Mouse (Mus musculus): ENCODE data around the gene Iah1.

Iah1 gene

DNA sequence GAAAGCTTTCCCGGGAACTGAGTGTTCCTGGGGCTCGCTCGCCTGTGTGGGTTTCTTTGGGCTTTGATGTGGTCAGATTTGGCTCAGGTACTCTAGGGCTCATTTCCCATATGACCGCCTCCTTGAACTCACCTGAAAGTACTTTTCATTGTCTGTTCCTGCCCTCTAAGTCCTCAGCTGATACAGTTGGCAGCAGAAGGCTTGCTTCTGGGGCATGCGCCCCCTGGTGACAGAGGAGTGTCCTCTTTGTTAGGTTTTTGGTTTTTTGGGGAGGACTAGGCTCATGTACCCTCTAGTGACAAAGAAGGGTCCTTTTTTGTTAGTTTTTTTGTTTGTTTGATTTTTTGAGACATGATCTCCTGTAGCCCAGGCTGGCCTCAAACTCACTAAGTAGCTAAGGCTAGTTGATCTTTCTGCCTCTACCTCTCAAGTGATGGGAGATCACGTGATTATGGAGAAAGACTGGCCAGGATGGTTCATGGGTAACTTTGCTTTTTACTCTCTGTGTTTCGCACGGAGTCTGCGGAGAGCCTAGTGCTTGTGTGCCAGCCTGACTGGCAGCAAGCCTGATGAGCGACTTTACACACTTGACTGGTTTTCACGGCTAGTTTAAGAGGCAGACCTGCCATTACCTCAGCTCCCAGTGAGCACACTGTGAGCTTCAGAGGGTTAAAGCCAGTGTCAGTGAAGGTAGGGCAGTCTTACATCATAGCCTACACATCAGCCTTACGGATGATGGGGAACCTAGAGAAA, 2.1 kb downstream of the Iah1 start:
- in situ Hi-C loops (cut with MseI, MboI), result no loop called here

DNA sequence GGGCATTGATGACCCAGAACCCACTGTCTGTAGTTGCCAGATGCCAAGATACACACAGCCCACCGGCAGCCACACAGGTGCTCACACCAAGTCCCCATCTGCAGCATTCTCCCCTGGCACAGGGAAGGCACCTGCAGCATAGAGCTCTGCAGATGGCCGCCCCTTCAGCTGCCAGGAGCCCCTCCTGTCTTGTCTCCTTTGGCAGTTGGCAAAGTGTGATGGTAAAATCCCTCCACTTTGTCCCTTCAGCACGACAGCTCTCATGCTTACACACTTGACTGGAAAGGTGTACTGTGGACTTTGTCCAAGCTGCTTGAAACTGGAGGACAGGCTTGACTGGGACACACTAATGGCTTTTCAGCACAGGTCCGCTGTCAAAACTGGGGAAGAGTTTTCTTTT, 4.1 kb downstream of the Iah1 start:
- in situ Hi-C loops (cut with MseI, MboI), result no loop called here

DNA sequence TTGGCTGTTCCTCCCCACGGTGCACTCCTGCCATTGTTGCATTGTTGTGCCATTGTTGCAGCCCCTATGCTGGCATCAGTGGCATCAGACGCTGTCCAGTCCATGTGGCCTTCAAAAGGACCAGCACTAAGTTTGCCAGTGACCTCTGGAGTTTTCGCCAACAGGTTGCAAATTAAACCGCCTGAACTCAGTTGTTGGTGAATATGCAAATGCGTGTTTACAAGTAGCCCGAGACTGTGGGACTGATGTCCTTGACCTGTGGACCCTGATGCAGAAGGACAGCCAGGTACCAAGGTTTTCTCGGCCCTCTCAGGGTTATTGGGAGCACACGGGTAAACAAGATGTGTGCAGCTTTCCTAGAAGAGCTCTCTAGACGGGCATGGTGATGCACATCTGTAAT, 5.0 kb downstream of the Iah1 start:
- in situ Hi-C loops (cut with MseI, MboI), result no loop called here

DNA sequence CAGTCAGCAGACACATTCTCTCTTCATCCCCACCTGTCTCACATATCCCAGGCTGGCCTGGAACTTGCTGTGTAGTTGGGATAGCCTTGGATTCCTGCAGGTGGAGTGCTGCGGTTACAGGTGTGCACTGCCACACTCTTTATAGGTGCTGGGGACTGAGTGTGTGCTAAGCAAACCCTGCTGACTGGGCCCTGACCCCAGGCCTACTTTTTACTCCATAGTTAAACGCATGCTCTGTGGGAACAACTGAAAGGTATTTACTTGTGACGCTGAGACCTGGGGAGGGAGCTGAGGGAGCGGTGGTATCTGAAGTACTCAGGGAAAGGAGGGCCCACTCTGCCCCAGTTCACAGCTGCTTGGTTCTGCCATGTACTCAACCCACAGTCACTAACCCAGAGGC, 6.1 kb downstream of the Iah1 start:
- in situ Hi-C loops (cut with MseI, MboI), result no loop called here

DNA sequence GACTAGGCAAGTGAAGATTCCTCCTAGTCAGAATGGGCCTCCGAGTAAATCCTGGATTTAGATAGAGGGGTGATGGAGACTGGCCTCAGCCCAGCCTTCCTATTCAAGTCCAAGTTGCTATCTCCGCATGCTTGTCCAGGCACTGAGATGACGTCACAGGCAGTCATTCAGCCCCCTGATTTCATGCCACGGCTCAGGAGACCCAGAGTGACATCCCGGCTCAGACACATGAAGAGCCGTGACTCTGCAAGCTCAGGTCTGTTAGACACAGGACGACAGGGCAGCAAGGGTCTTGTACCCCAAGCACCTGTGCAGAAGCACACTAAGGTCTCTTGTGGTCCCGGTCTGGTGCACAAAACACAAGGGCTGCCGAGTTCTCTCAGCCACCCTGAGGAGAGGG, 6.7 kb downstream of the Iah1 start:
- in situ Hi-C loops (cut with MseI, MboI), result no loop called here

DNA sequence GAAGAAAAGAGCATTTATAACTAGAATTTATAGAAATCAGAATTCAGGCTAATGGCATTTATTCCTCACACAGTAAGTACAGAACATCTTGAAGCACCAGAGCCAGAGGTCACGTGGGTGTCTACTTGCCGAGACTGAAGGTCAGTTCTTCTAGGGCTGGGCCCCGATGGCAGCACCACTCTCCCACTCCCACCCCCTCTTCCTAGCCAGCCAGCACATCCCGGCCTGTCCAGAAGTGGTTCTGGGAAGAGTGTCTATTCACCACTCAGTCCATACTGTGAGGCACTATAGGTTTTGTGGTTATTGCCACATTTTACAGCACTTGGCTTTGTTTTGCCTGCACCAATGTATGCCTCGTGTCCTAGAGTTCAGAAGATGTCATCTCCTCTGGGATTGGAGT, 7.9 kb downstream of the Iah1 start:
- in situ Hi-C loops (cut with MseI, MboI), result no loop called here

DNA sequence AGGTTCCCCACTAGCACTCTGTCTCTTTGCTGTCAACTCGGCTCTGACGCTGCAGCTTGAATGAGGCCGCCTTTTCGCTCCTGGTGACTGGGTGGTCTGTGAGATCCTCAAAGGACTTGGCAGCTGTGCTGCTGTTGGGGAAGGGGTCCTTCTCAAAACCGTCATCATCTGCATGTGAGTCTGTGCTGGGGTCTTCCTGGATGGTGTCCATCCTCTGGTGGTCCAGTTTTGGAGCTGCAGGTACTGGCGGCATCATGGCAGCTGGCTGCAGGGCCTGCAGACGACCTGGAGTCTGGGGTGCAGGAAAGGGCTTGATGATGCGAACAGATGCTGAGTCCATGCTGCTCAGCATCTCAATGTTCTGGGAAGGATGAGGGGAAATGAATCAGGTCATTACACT, 9.1 kb downstream of the Iah1 start:
- in situ Hi-C loops (cut with MseI, MboI), result no loop called here

DNA sequence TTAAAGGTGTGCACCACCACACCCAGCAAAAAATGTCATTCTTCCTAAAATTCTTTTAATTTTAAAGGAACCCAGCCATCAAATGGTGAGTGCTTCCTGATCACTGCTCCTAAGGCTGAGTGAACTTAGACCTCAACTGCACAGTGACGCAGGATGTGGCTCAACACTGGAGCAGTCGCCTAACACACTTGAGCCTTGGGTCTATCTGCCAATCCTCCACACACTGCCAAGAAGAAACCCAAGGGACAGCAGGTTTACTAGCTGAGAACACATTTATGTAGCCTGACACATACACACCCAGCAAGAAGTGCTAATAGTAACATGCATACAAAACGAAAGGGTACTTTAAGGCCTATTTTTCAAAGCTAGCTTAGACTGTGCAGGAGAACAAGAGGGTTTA, 10.1 kb downstream of the Iah1 start:
- in situ Hi-C loops (cut with MseI, MboI), result no loop called here

DNA sequence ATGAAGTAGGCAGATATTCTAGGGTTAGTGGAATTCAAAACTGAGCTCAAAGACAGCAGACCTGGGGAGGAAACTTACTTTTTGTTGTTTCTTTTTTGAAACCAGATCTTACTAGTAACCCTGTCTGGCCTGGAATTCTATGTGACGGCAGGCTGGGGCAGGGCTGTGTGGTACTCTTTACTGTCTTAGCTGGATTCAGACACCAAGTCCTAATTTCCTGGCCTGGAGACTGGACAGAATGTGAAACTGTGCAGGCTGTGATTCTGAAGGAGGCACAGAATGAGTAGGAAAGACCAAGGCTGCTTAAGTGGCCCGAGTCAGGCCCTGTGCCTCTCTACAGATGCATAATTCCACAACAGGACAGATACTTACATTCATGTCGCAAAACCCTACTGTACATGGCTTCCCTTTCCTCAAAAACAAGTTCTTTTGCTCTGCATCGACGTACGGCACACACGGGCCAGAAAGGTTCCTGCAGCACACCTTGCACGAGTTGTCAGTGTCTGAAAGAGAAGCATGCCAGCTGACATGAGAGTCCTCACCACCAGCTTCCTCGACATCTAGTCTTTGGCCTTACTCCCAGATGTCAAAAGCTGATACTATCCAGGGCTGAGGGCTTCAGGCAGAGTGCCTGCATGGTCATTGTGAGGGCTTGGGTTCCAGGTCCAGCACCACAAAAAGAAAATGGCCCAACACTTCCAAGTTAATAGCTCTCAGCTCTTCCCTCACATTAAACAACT, 13.6 kb downstream of the Iah1 start:
- in situ Hi-C loops (cut with MseI, MboI), result no loop called here

DNA sequence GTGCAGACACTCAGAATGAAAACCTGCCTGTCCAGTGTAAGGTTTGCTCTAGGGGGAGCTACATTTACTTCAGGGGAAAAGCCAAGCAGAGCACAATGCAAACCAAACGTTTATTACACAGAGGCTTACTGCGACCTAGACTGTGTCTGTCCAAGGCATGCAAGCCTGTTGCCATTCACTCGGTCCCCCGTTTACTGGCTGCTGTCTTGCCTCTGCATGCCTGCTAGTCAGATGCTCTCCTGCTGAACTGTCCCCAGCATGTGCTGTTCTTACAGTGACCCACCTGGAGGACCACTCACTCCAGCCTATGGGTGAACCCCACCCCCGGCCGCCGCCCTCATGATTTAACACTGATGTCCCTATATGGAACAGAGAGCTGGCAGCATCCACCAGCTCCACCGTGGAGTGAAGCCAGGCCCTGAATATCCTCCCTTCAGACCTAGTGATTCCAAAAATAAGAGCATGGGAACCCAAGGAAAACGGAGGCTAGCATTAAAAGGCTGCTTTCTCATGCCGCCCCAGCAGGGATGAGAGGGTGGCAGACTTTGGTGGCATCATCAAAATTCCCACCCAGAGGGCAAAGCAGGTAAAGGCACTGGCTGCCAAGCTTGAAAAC, 14.9 kb downstream of the Iah1 start:
- in situ Hi-C loops (cut with MseI, MboI), result no loop called here

DNA sequence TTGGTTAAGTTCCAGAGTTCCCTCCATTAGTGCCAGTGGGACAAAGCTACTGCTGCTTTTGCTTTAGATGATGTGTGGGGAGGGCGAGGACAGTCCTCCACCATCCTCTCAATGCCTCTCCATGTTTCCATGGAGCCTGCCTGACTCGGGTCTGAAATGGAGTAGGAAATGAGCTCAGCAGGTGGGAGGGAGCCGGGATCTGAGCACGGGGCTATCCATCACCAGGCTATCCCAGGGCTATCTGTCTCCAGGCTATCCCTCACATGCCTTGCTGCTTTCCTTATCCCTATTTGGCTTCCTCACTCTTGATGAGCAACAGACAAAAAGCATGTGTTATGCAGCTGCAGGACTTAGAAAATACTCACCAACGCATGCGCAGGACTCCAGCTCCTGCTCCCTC, 15.5 kb downstream of the Iah1 start:
- in situ Hi-C loops (cut with MseI, MboI), result no loop called here

DNA sequence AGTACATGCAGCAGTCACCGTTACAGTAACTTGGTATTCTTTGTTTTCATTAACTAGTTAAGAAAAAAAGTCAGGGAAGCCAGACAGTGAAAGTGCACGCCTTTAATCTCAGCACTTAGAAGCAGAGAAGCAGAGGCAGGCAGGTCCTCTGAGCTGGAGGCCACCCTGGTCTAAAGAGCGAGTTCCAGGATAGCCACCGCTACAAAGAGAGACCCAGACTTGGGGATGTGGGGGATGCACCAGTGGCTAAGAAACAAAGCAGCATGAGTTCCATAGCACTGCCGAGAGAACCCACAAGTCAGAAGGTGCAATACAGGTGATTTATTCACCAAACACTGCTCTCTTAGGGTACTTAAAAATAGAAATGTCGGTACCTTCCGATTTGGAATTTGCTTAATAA, 16.8 kb downstream of the Iah1 start:
- in situ Hi-C loops (cut with MseI, MboI), result no loop called here

DNA sequence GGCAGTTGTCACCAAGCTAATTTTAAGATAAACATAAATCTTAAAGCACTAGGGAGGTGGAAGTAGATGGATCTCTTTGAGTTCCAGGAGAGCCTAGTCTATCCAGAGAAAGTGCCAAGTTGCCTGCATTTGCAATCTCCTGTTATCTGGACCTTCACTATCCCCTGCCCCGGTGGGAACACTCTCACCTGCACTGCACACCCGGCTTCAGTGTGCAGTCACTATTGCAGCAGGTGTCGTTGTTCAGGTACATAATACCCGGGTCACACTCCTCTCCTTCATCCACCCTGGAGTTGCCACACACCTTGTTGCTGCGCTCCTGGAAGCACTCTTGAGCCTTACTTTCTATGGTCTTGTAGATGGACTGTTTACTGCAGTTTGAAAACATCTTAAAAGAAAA, 17.6 kb downstream of the Iah1 start:
- in situ Hi-C loops (cut with MseI, MboI), result no loop called here

DNA sequence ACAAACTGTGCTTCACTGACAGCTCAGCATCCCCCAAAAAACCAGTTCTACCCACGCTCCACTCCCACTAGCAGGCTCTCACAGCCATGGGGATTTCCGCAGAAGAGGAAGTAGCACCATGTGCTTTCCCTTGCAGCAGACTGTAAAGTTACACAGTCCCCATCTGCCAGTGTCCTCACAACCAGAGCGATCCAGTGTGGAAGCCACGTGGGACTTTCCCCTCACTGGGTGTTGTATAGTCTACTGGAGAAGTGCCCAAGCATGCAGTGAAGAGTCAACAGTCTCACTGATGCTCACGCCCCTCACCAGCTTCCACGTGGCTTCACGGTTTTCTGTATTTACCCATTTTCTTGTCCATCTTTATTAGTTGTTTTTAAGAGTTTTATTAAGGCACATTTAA, 19.7 kb downstream of the Iah1 start:
- in situ Hi-C loops (cut with MseI, MboI), result no loop called here

DNA sequence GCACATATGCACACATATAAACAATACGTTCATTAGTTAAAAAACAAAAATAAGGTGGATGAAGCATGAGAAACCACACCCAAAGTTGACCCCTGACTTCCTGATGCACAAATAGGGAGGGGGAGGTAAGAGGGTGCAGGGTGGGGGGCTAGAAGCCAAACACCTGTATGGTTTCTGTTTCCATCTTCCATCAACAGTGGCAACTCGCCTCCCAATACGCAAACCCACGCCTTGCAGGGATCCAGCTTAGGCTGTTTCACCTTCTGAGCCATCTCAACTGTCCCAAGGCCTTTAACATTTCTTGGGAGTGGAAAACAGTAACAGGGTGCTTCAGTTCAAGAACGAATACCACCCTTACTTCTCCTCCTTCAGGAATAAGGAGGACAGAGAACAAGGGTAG, 21.0 kb downstream of the Iah1 start:
- in situ Hi-C loops (cut with MseI, MboI), result no loop called here

DNA sequence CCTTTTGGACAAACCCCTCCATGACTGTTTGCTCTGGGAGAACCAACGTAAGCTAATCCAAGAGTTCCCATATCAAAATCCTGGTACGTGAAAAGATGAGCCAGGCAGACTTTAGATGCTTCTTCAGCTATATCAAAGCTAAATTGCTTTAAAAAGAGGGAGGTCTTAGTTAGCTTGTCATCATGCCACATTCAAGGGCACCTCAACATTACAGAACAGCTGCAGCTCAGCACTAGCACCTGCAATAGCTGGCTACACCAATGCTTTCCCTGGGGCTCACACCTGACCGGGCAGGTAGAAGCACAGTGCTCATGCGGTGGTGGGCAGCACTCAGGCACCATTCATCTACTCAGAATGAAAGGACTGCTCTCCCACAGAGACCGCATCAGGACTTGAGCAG, 24.5 kb downstream of the Iah1 start:
- in situ Hi-C loops (cut with MseI, MboI), result no loop called here

DNA sequence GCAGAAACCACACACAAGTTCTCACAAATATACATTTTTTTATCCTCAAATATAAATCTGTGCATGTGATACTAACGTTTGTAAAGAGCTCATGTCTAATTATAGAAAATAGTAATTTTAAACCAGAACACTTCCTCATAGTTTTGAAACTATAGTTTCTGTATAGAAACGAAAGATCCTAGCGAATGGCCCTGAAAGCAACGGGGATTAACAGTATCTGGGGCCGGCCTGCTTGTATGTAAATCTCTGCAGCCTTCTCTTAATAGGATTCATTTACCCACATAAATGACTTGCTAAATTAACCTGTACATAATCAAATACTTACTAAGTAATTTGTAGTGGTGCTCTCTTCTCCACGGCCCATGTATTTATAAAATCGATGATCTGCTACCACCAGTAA, 30.8 kb downstream of the Iah1 start:
- in situ Hi-C loops (cut with MseI, MboI), result no loop called here

DNA sequence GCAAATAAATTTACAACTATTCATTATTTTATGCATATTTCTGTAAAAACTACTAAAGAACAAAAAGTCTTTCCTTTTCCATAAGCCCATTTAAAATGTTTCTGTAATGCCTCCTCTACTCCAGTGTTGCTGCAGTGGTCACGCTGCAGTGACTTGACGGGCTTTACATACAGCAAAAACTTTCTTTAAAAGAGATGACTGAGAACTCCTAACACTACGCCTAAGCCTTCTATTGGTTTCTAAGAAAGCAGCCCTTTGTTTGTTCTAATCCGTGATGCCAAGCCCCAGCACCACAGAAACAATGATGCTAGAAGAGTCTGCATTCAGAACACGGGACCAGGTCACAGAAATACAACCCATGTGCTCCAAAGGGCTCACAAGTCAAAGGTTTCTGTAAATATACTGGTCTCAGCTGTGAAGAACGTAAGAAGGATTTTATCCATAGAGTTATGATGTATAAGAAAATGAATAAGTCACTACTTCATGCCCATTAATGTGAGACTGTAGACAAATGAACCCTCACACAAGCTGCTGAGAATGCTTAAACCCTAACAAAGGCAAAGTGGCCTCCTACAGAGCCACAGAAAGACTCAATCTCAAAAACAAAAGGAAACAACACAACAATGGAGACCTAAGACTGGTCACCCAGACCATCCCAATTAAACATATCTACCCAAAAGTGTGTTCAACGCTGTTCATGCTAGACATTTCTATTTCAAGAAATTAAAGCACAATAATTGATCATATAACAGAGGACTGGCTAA, 34.1 kb downstream of the Iah1 start:
- in situ Hi-C loops (cut with MseI, MboI), result no loop called here

DNA sequence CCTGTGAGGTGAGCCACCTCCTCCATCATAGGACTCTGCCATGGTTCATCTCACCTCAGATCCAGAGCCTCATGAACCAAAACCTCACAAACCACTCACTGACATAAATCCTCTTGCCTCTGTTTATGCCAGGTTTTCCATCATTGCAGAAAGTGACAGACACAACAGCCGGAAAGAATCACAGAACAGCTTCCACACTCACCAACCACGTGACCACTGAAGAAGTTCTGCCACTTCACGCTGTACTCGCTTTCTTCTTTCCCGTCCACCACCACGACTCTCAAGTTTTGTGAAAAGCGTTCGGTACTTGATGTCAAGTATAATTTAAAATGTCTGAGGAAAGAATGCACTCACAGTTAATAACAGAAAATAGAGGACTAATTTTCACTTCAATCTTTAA, 37.5 kb downstream of the Iah1 start:
- in situ Hi-C loops (cut with MseI, MboI), result no loop called here

DNA sequence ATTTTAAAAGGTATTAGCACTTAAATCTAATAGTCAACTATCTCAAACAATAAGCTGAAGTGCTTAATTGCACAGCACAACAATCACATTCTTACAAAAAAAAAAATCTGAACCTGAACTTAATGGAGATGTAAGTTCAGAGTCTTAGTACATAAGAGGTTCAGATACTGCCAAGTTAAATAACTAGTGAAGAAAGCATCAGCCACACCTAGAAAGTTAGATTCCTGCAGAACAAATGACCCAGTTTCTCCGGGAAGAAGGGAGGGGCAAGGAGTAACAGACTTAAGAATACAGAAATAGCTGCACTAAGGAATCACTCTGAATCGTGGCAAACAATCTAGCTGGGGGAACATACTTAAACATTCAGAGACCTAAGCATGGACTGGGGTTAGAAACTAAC, 46.5 kb downstream of the Iah1 start:
- in situ Hi-C loops (cut with MseI, MboI), result no loop called here

DNA sequence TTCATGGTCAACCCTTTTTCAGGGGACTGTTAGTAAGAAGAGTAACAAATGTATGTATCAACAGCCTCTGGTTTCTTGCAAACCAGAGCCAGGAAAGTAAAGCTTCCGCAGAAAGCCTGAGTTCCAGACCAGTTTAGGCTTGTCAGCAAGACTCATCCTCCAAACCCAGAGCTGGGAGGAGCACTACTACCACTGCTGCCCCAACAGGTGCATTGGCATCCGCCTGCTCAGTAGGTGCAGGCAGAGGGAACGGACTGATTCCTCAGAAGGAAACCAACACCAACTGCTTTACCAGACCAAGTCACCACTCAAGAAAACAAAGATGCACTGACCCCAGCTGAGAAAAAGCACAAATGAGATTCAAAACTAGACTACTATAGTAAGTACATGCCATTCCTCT, 47.0 kb downstream of the Iah1 start:
- in situ Hi-C loops (cut with MseI, MboI), result no loop called here

All from mouse trophoblast stem cell (cell line).